Mouse (Mus musculus): ENCODE measurements around the gene Islr.

DNA sequence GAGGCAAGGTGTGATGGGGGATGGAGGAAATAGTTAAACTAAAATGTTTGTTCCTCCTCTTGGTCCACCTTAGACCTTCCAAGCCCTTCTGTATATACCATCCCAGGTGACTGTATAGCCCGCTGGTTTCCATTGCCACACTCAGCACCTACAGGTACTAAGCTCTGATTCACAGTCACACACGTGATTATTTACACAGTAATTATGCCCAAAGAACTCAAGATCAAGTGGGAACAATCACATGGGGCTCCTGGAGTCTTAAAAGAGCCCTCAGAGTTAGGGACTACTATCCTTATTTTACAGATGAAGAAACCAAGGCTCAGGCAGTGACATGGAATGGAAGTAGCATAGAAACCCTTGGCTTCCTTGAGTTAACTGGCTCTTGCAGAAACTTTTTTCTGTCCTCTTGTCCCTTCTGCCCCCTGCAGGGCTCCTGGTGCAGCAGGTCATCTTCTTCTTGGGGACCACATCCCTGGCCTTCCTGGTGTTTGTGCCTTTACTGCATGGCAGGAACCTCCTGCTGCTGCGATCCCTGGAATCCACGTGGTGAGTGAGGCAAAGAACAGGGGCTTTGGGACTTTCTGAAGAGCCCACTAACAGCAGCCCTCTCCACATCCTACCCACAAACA lies 53.3 kb downstream of the Islr start:
- 0 out of 2 replicates have a peak, but pooled peaks have one; percentile 24 for TF ChIP-seq CTCF (IDR thresholded peaks at IDR 0.05; ENCODE audit: extremely low read depth, insufficient read depth, low read length)
- TF ChIP-seq POLR2A (IDR thresholded peaks at IDR 0.05; ENCODE audit: extremely low read depth, insufficient read depth, low read length): no peak

All from cortical plate, adult 2 months (tissue).